Mouse (Mus musculus) heart, postnatal 0 days (tissue): ENCODE data around the gene Prkar2a.

ENCODE experiments used
- CTCF ChIP-seq: IDR thresholded peaks from 2 replicates; pipeline ENCODE4 v1.5.1; 2016; ENCODE audit warnings: antibody characterized with exemption, control low read depth, low read depth
- EP300 ChIP-seq: IDR thresholded peaks from 2 replicates; pipeline ENCODE4 v1.6.1; 2016; ENCODE audit warnings: antibody characterized with exemption, low read depth

DNA sequence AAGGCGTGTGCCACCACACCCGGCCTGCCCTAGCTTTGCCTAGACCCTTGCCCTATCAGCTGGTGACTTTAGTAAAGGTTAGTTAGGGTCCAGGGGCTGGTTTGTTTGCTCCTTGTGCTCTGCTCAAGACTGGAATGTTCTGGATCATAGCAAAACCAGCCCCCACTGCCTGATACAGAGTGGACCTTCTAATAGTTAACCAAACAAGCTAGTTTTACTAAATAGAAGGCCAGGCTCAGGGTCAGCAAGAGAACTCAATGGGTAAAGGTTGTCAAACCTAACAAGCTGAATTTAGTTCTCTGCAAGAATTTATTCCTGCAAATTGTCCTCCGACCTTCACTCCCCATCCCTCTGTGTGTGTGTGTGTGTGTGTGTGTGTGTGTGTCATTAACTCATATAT is 64.9 kb downstream of the Prkar2a start:
- TF ChIP-seq CTCF (no peak), EP300 (no peak)
